Mouse (Mus musculus) mammary gland, adult 2 months (tissue): ENCODE results near the gene Atp2c1. TPM values are rescaled to one million over a fixed set of nuclear protein-coding genes. Genes with fewer than 3 reads are reported as not detected.

ENCODE experiments used
- polyA plus RNA-seq: library from polyadenylated mRNA; depleted of rRNA; stranded (reverse); fragments of >200 nt; gene quantifications from 2 replicates; pipeline ENCODE4 v1.2.3, GENCODE M21; 2012; ENCODE audit warnings: low replicate concordance; rRNA removed

Gene Atp2c1
- 42.0 and 61.5 TPM in 2 replicates for polyA plus RNA-seq

GRCm38 (mm10) chr9:105527219-105527618, at the start of gene Atp2c1:
Gene Atp2c1 (minus strand): TSS chr9:105527319.

GRCm38 (mm10) chr9:105395218-105395627, 131.9 kb downstream of the Atp2c1 start, which contains the start of the genes Aste1 and Nek11:
Gene Aste1 (plus strand): TSS chr9:105395392.
Gene Nek11 (minus strand): TSS chr9:105395524.

Other genes starting within 250 kb of the Atp2c1 start
- gene Aste1, start 131.9 kb downstream of the Atp2c1 start, polyA plus RNA-seq = 4.1 and 9.8 TPM in 2 replicates
- 0.07 TPM in 1 of 2 replicates, not detected in the other for gene Nek11, start 131.8 kb downstream of the Atp2c1 start, polyA plus RNA-seq
- 19.0 and 19.3 TPM in 2 replicates for gene Pik3r4, start 115.7 kb upstream of the Atp2c1 start, polyA plus RNA-seq